Mouse (Mus musculus): ENCODE data around the gene Olfr917. TPM values are rescaled to one million over a fixed set of nuclear protein-coding genes. Genes with fewer than 3 reads are reported as not detected.

The Olfr917 gene
- polyA plus RNA-seq (2015; fragmentation: Nextera tagmentation; extraction: Ambion mirVana), result not detected in 2 replicates

- no peak within 1 kb of the TSS for H3K27ac ChIP-seq (ENCODE audit: low read depth)
- H3K9ac ChIP-seq (replicated peaks), result no peak within 1 kb of the TSS
- no peak for DNase-seq
- no peak within 1 kb of the TSS for H3K4me3 ChIP-seq (ENCODE audit: low read depth, low read length)
- no peaks in the 10 kb centered on the region for H3K36me3 ChIP-seq (replicated peaks; ENCODE audit: insufficient read depth, low read length)
- no peaks in the 10 kb centered on the region for H3K9me3 ChIP-seq (ENCODE audit: low read length)
- no peak for ATAC-seq
- H3K27me3 ChIP-seq (ENCODE audit: insufficient read depth, low read length), result no peaks in the 10 kb centered on the region
- TF ChIP-seq EP300 (IDR thresholded peaks at IDR 0.05; ENCODE audit: low read depth) (no peak), CTCF (IDR thresholded peaks at IDR 0.05; ENCODE audit: low read depth) (no peak)
- no peak within 1 kb of the TSS for H3K4me2 ChIP-seq (ENCODE audit: low read depth, low read length)
- WGBS (ENCODE audit: insufficient replicate concordance), result 58% methylated on average over 1 of the region's 1 CpGs
- no peaks in the 10 kb centered on the region for H3K4me1 ChIP-seq (ENCODE audit: insufficient read depth)
These were observed at the start of gene Olfr917 for GRCm38 (mm10) chr9:38665742-38666141. TSS of gene Olfr917 (minus strand) at chr9:38665842.

- H3K27ac ChIP-seq (ENCODE audit: low read depth), result no peak within 1 kb of the TSS
- H3K27me3 ChIP-seq (ENCODE audit: insufficient read depth, low read length), result no peaks in the 10 kb centered on the region
- no peaks in the 10 kb centered on the region for H3K4me1 ChIP-seq (ENCODE audit: insufficient read depth)
- no peak within 1 kb of the TSS for H3K9ac ChIP-seq (replicated peaks)
- H3K4me3 ChIP-seq (ENCODE audit: low read depth, low read length), result no peak within 1 kb of the TSS
- H3K36me3 ChIP-seq (replicated peaks; ENCODE audit: insufficient read depth, low read length), result no peaks in the 10 kb centered on the region
- WGBS (ENCODE audit: insufficient replicate concordance), result 81% methylated on average over 2 of the region's 2 CpGs
- DNase-seq (no peak), ATAC-seq (no peak)
- H3K9me3 ChIP-seq (ENCODE audit: low read length), result no peaks in the 10 kb centered on the region
- no peak within 1 kb of the TSS for H3K4me2 ChIP-seq (ENCODE audit: low read depth, low read length)
- TF ChIP-seq EP300 (IDR thresholded peaks at IDR 0.05; ENCODE audit: low read depth) (no peak), CTCF (IDR thresholded peaks at IDR 0.05; ENCODE audit: low read depth) (no peak)
These were observed 8.9 kb upstream of the Olfr917 start, which contains the start of gene Olfr918 for GRCm38 (mm10) chr9:38674501-38674900. TSS of gene Olfr918 (minus strand) at chr9:38674601.

GRCm38 (mm10) chr9:38672887-38673286 is 7.2 kb upstream of the Olfr917 start:
- TF ChIP-seq CTCF (IDR thresholded peaks at IDR 0.05; ENCODE audit: low read depth) (no peak), EP300 (IDR thresholded peaks at IDR 0.05; ENCODE audit: low read depth) (no peak)
- ATAC-seq (no peak), DNase-seq (no peak)
- 66% methylated on average over 2 of the region's 2 CpGs for WGBS (ENCODE audit: insufficient replicate concordance)
- Histone ChIP-seq H3K9me3 (ENCODE audit: low read length) (no peaks in the 10 kb centered on the region), H3K27ac (ENCODE audit: low read depth) (no peak overlapping the region), H3K36me3 (replicated peaks; ENCODE audit: insufficient read depth, low read length) (no peaks in the 10 kb centered on the region), H3K4me1 (ENCODE audit: insufficient read depth) (no peaks in the 10 kb centered on the region), H3K9ac (replicated peaks) (no peak overlapping the region), H3K4me3 (ENCODE audit: low read depth, low read length) (no peak overlapping the region), H3K4me2 (ENCODE audit: low read depth, low read length) (no peak overlapping the region), H3K27me3 (ENCODE audit: insufficient read depth, low read length) (no peaks in the 10 kb centered on the region)

DNA sequence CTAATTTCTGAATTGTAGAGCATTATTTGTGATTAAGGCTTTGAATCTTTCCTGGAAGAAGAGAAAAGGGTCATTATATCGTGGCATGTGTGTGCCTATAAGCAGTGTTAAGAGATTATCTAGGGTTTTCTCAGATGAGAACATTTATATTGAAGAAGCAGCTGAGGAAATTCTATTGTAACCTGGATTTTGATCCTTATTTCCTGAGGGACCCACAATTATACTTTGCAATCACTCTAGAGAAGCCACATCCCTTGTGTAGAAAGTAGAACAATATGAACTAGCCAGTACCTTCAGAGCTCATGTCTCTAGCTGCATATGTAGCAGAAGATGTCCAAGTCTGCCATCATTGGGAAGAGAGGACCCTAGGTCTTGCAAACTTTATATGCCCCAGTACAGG is 5.9 kb downstream of the Olfr917 start, which contains the start of gene Olfr916:
Gene Olfr916 (minus strand): TSS at position 101 of the 400 bp plus-strand sequence.
- Histone ChIP-seq H3K4me3 (ENCODE audit: low read depth, low read length) (no peak within 1 kb of the TSS), H3K9ac (replicated peaks) (no peak within 1 kb of the TSS), H3K27ac (ENCODE audit: low read depth) (no peak within 1 kb of the TSS), H3K4me1 (ENCODE audit: insufficient read depth) (no peaks in the 10 kb centered on the region), H3K4me2 (ENCODE audit: low read depth, low read length) (no peak within 1 kb of the TSS), H3K36me3 (replicated peaks; ENCODE audit: insufficient read depth, low read length) (no peaks in the 10 kb centered on the region), H3K9me3 (ENCODE audit: low read length) (no peaks in the 10 kb centered on the region), H3K27me3 (ENCODE audit: insufficient read depth, low read length) (no peaks in the 10 kb centered on the region)
- no peak for DNase-seq
- ATAC-seq, result no peak
- no peak for TF ChIP-seq EP300 (IDR thresholded peaks at IDR 0.05; ENCODE audit: low read depth)
- TF ChIP-seq CTCF (IDR thresholded peaks at IDR 0.05; ENCODE audit: low read depth), result no peak
- WGBS (ENCODE audit: insufficient replicate concordance), result 63% methylated on average over 1 of the region's 1 CpGs

- Histone ChIP-seq H3K9me3 (ENCODE audit: low read length) (no peaks in the 10 kb centered on the region), H3K27me3 (ENCODE audit: insufficient read depth, low read length) (no peaks in the 10 kb centered on the region), H3K27ac (ENCODE audit: low read depth) (no peak overlapping the region), H3K4me1 (ENCODE audit: insufficient read depth) (no peaks in the 10 kb centered on the region), H3K4me3 (ENCODE audit: low read depth, low read length) (no peak overlapping the region), H3K36me3 (replicated peaks; ENCODE audit: insufficient read depth, low read length) (no peaks in the 10 kb centered on the region), H3K9ac (replicated peaks) (no peak overlapping the region), H3K4me2 (ENCODE audit: low read depth, low read length) (no peak overlapping the region)
- DNase-seq (no peak), ATAC-seq (no peak)
- WGBS (ENCODE audit: insufficient replicate concordance), result 73% methylated on average over 4 of the region's 4 CpGs
- TF ChIP-seq CTCF (IDR thresholded peaks at IDR 0.05; ENCODE audit: low read depth) (no peak), EP300 (IDR thresholded peaks at IDR 0.05; ENCODE audit: low read depth) (no peak)
These were observed 33.2 kb downstream of the Olfr917 start for GRCm38 (mm10) chr9:38632406-38632805.

Other genes with a start within 250 kb of the Olfr917 start
- not detected in 2 replicates for gene Olfr901, start 236.4 kb downstream of the Olfr917 start, polyA plus RNA-seq (2015; fragmentation: Nextera tagmentation; extraction: Ambion mirVana)
- gene Olfr902, start 218.2 kb downstream of the Olfr917 start, polyA plus RNA-seq (2015; fragmentation: Nextera tagmentation; extraction: Ambion mirVana), result not detected in 2 replicates
- gene Olfr904, start 202.7 kb downstream of the Olfr917 start, polyA plus RNA-seq (2015; fragmentation: Nextera tagmentation; extraction: Ambion mirVana), result not detected in 2 replicates
- gene Olfr905, start 194.7 kb downstream of the Olfr917 start, polyA plus RNA-seq (2015; fragmentation: Nextera tagmentation; extraction: Ambion mirVana), result not detected in 2 replicates
- gene Olfr906, start 178.8 kb downstream of the Olfr917 start, polyA plus RNA-seq (2015; fragmentation: Nextera tagmentation; extraction: Ambion mirVana), result not detected in 2 replicates
- gene Olfr907, start 170.0 kb downstream of the Olfr917 start, polyA plus RNA-seq (2015; fragmentation: Nextera tagmentation; extraction: Ambion mirVana), result not detected in 2 replicates
- not detected in 2 replicates for gene Olfr911-ps1, start 144.3 kb downstream of the Olfr917 start, polyA plus RNA-seq (2015; fragmentation: Nextera tagmentation; extraction: Ambion mirVana)
- gene Olfr910, start 128.0 kb downstream of the Olfr917 start, polyA plus RNA-seq (2015; fragmentation: Nextera tagmentation; extraction: Ambion mirVana), result not detected in 2 replicates
- not detected in 2 replicates for gene Olfr912, start 85.7 kb downstream of the Olfr917 start, polyA plus RNA-seq (2015; fragmentation: Nextera tagmentation; extraction: Ambion mirVana)
- not detected in 2 replicates for gene Olfr913, start 73.1 kb downstream of the Olfr917 start, polyA plus RNA-seq (2015; fragmentation: Nextera tagmentation; extraction: Ambion mirVana)
- gene Olfr914, start 60.7 kb downstream of the Olfr917 start, polyA plus RNA-seq (2015; fragmentation: Nextera tagmentation; extraction: Ambion mirVana), result not detected in 2 replicates
- not detected in 2 replicates for gene Olfr916, start 6.0 kb downstream of the Olfr917 start, polyA plus RNA-seq (2015; fragmentation: Nextera tagmentation; extraction: Ambion mirVana)
- gene Olfr918, start 8.8 kb upstream of the Olfr917 start, polyA plus RNA-seq (2015; fragmentation: Nextera tagmentation; extraction: Ambion mirVana), result not detected in 2 replicates
- not detected in 2 replicates for gene Olfr919, start 37.8 kb upstream of the Olfr917 start, polyA plus RNA-seq (2015; fragmentation: Nextera tagmentation; extraction: Ambion mirVana)
- 6.1 and 8.0 TPM in 2 replicates for gene Vwa5a, start 52.4 kb upstream of the Olfr917 start, polyA plus RNA-seq (2015; fragmentation: Nextera tagmentation; extraction: Ambion mirVana)
- gene Olfr920, start 86.5 kb upstream of the Olfr917 start, polyA plus RNA-seq (2015; fragmentation: Nextera tagmentation; extraction: Ambion mirVana), result 0.05 TPM in 2 replicates
- gene Olfr921, start 107.2 kb upstream of the Olfr917 start, polyA plus RNA-seq (2015; fragmentation: Nextera tagmentation; extraction: Ambion mirVana), result not detected in 2 replicates
- not detected in 2 replicates for gene Olfr922, start 148.8 kb upstream of the Olfr917 start, polyA plus RNA-seq (2015; fragmentation: Nextera tagmentation; extraction: Ambion mirVana)
- gene Olfr923, start 160.7 kb upstream of the Olfr917 start, polyA plus RNA-seq (2015; fragmentation: Nextera tagmentation; extraction: Ambion mirVana), result not detected in 2 replicates
- gene Olfr924, start 178.6 kb upstream of the Olfr917 start, polyA plus RNA-seq (2015; fragmentation: Nextera tagmentation; extraction: Ambion mirVana), result not detected in 2 replicates
- gene Olfr26, start 189.2 kb upstream of the Olfr917 start, polyA plus RNA-seq (2015; fragmentation: Nextera tagmentation; extraction: Ambion mirVana), result not detected in 2 replicates
- gene Olfr926, start 211.3 kb upstream of the Olfr917 start, polyA plus RNA-seq (2015; fragmentation: Nextera tagmentation; extraction: Ambion mirVana), result not detected in 2 replicates